Comparison of ENCODE assay signal across 8 mouse cellular contexts in genomic region chr5:121398965-121399462, GRCm38 (mm10). TPM values are rescaled to one million over a fixed set of nuclear protein-coding genes. Genes with fewer than 3 reads are reported as not detected.
DNase-seq lines count a peak whose midpoint lies in the region; ATAC-seq and TF ChIP-seq lines count a peak whose summit lies in the region.

No protein-coding gene starts in this region.

- peak overlapping the region; percentile 96 for H3K4me3 ChIP-seq in heart, embryonic 12.5 days
- H3K4me3 ChIP-seq in ES-Bruce4 (ENCODE audit: low read depth, low read length): peak overlapping the region; percentile 88
- peak overlapping the region; percentile 79 for H3K4me3 ChIP-seq in hindbrain, embryonic 12.5 days
- H3K4me3 ChIP-seq in midbrain, embryonic 11.5 days (ENCODE audit: low read depth, low read length): peak overlapping the region; percentile 95

- peaks cover 6% of the 10 kb centered on the region; the same call in 1 of the 2 replicates for H3K36me3 ChIP-seq in heart, embryonic 12.5 days
- H3K36me3 ChIP-seq in ES-Bruce4 (ENCODE audit: control insufficient read depth, insufficient read depth, low read length, poor library complexity, severe bottlenecking): peaks cover 11% of the 10 kb centered on the region
- H3K36me3 ChIP-seq in hindbrain, embryonic 12.5 days: peaks cover 4% of the 10 kb centered on the region; the same call in 1 of the 2 replicates
- no peaks in the 10 kb centered on the region; the same call in 1 of the 2 replicates for H3K36me3 ChIP-seq in midbrain, embryonic 11.5 days (ENCODE audit: control insufficient read depth, insufficient read depth, low read length)

- WGBS in heart, embryonic 12.5 days: 46% methylated on average over 9 of the region's 9 CpGs
- 57% methylated on average over 9 of the region's 9 CpGs for WGBS in hindbrain, embryonic 12.5 days
- WGBS in midbrain, embryonic 11.5 days: 63% methylated on average over 9 of the region's 9 CpGs

- no peak for DNase-seq in heart, postnatal 14 days
- DNase-seq in midbrain, embryonic 11.5 days (ENCODE audit: low spot score, missing footprints): no peak
- DNase-seq in frontal cortex, postnatal 10 days (ENCODE audit: low spot score in 2 of 2): no peak
- DNase-seq in ovary, adult 18-20 months (ENCODE audit: low spot score): no peak

- TF ChIP-seq POLR2A in ES-Bruce4 (IDR thresholded peaks at IDR 0.05; ENCODE audit: insufficient read depth, low read length): no peak

- intact Hi-C loops in heart, postnatal 14 days (cut with DNase I): loop anchor here (2.0 kb wide), 1 partner anchor 52 kb away; the partner anchor contains the start of gene Tmem116

- peak overlapping the region; percentile 56 for H3K9ac ChIP-seq in heart, embryonic 12.5 days
- peak overlapping the region; percentile 94 for H3K9ac ChIP-seq in ES-Bruce4 (ENCODE audit: low read depth, poor library complexity, severe bottlenecking)
- peak overlapping the region; percentile 88 for H3K9ac ChIP-seq in hindbrain, embryonic 12.5 days
- peak overlapping the region; percentile 83 for H3K9ac ChIP-seq in midbrain, embryonic 11.5 days (ENCODE audit: low read length)

- H3K27me3 ChIP-seq in heart, embryonic 12.5 days (replicated peaks): no peaks in the 10 kb centered on the region
- no peaks in the 10 kb centered on the region for H3K27me3 ChIP-seq in ES-Bruce4 (ENCODE audit: control insufficient read depth, insufficient read depth, low read length, poor library complexity, severe bottlenecking)
- no peaks in the 10 kb centered on the region for H3K27me3 ChIP-seq in hindbrain, embryonic 12.5 days
- no peaks in the 10 kb centered on the region for H3K27me3 ChIP-seq in midbrain, embryonic 11.5 days (ENCODE audit: control insufficient read depth, insufficient read depth, low read length)

- H3K9me3 ChIP-seq in heart, embryonic 12.5 days (replicated peaks): no peaks in the 10 kb centered on the region
- H3K9me3 ChIP-seq in ES-Bruce4 (replicated peaks; ENCODE audit: control insufficient read depth, insufficient read depth, low read length, poor library complexity, severe bottlenecking): 0 out of 2 replicates have a peak, but pooled peaks cover 2% of the 10 kb centered on the region
- H3K9me3 ChIP-seq in hindbrain, embryonic 12.5 days (replicated peaks): no peaks in the 10 kb centered on the region
- H3K9me3 ChIP-seq in midbrain, embryonic 11.5 days (ENCODE audit: control insufficient read depth, low read length): no peaks in the 10 kb centered on the region

- ATAC-seq in heart, embryonic 12.5 days (ENCODE audit: insufficient number of reproducible peaks, low FRiP score): no peak
- no peak for ATAC-seq in hindbrain, embryonic 12.5 days (ENCODE audit: low FRiP score)
- no peak for ATAC-seq in midbrain, embryonic 11.5 days (ENCODE audit: low FRiP score)
- no peak for ATAC-seq in granulocyte monocyte progenitor cell, adult 5-6 weeks (replicated peaks; ENCODE audit: poor library complexity, severe bottlenecking)

- TF ChIP-seq EP300 in ES-Bruce4 (IDR thresholded peaks at IDR 0.05; ENCODE audit: insufficient read depth, low read depth, low read length): no peak

- peak overlapping the region; percentile 97 for H3K4me2 ChIP-seq in heart, embryonic 12.5 days
- H3K4me2 ChIP-seq in hindbrain, embryonic 12.5 days (replicated peaks): peak overlapping the region; percentile 96
- peak overlapping the region; percentile 94 for H3K4me2 ChIP-seq in midbrain, embryonic 11.5 days

- no peak overlapping the region for H3K27ac ChIP-seq in heart, embryonic 12.5 days (ENCODE audit: poor library complexity, severe bottlenecking)
- peak overlapping the region; percentile 3; the same call in 1 of the 2 replicates for H3K27ac ChIP-seq in ES-Bruce4 (ENCODE audit: insufficient read depth, low read length)
- H3K27ac ChIP-seq in hindbrain, embryonic 12.5 days: no peak overlapping the region
- H3K27ac ChIP-seq in midbrain, embryonic 11.5 days (ENCODE audit: low read depth, low read length): no peak overlapping the region

- TF ChIP-seq CTCF in ES-Bruce4 (IDR thresholded peaks at IDR 0.05; ENCODE audit: low read depth, low read length): no peak

- H3K4me1 ChIP-seq in heart, embryonic 12.5 days (replicated peaks): peaks cover 26% of the 10 kb centered on the region
- H3K4me1 ChIP-seq in ES-Bruce4 (ENCODE audit: control insufficient read depth, insufficient read depth, low read length): no peaks in the 10 kb centered on the region
- peaks cover 15% of the 10 kb centered on the region for H3K4me1 ChIP-seq in hindbrain, embryonic 12.5 days
- peaks cover 12% of the 10 kb centered on the region for H3K4me1 ChIP-seq in midbrain, embryonic 11.5 days (ENCODE audit: control insufficient read depth, insufficient read depth, low read length)

RNA-seq across cellular contexts. Expression of gene Naa25, which starts 1.3 kb away (rescaled TPM):
- 37.5 and 39.1 TPM in 2 replicates for polyA plus RNA-seq in heart, embryonic 12.5 days (2016; fragmentation: Nextera tagmentation; extraction: Ambion mirVana)
- 10 to 100 TPM; 20.6 to 21.5 TPM for total RNA-seq in heart, postnatal 14 days (2021)
- polyA plus RNA-seq in ES-Bruce4 (2011; ENCODE audit: insufficient read depth, insufficient read length, low read depth, missing spikeins): 70.0 and 77.9 TPM in 2 replicates
- polyA plus RNA-seq in hindbrain, embryonic 12.5 days (2016; fragmentation: Nextera tagmentation; extraction: Ambion mirVana): 42.7 and 43.3 TPM in 2 replicates
- 46.9 and 51.7 TPM in 2 replicates for polyA plus RNA-seq in midbrain, embryonic 11.5 days (2014; fragmentation: Nextera tagmentation; extraction: Ambion mirVana)
- total RNA-seq in granulocyte monocyte progenitor cell, adult 5-6 weeks (2014; fragmentation: Nextera tagmentation): 35.8 and 39.4 TPM in 2 replicates
- total RNA-seq in granulocyte monocyte progenitor cell, adult 5-6 weeks (2017): 74.6 and 75.1 TPM in 2 replicates

RNA-seq across cellular contexts. Expression of gene Trafd1, which starts 13.6 kb away (rescaled TPM):
- 82.6 and 83.4 TPM in 2 replicates for polyA plus RNA-seq in heart, embryonic 12.5 days (2016; fragmentation: Nextera tagmentation; extraction: Ambion mirVana)
- total RNA-seq in heart, postnatal 14 days (2021): 10 to 100 TPM; 50.3 to 55.4 TPM
- 23.1 and 25.9 TPM in 2 replicates for polyA plus RNA-seq in ES-Bruce4 (2011; ENCODE audit: insufficient read depth, insufficient read length, low read depth, missing spikeins)
- polyA plus RNA-seq in hindbrain, embryonic 12.5 days (2016; fragmentation: Nextera tagmentation; extraction: Ambion mirVana): 115 and 116 TPM in 2 replicates
- 84.0 and 87.5 TPM in 2 replicates for polyA plus RNA-seq in midbrain, embryonic 11.5 days (2014; fragmentation: Nextera tagmentation; extraction: Ambion mirVana)
- total RNA-seq in granulocyte monocyte progenitor cell, adult 5-6 weeks (2014; fragmentation: Nextera tagmentation): 50.5 and 74.7 TPM in 2 replicates
- total RNA-seq in granulocyte monocyte progenitor cell, adult 5-6 weeks (2017): 39.0 and 40.8 TPM in 2 replicates

RNA-seq across cellular contexts. Expression of gene Tmem116, which starts 52.7 kb away (rescaled TPM):
- 4.5 and 4.7 TPM in 2 replicates for polyA plus RNA-seq in heart, embryonic 12.5 days (2016; fragmentation: Nextera tagmentation; extraction: Ambion mirVana)
- 1 to 10 TPM; 8.4 to 9.4 TPM for total RNA-seq in heart, postnatal 14 days (2021)
- 3.8 and 7.8 TPM in 2 replicates for polyA plus RNA-seq in ES-Bruce4 (2011; ENCODE audit: insufficient read depth, insufficient read length, low read depth, missing spikeins)
- 1.4 and 1.8 TPM in 2 replicates for polyA plus RNA-seq in hindbrain, embryonic 12.5 days (2016; fragmentation: Nextera tagmentation; extraction: Ambion mirVana)
- polyA plus RNA-seq in midbrain, embryonic 11.5 days (2014; fragmentation: Nextera tagmentation; extraction: Ambion mirVana): 0.66 and 1.1 TPM in 2 replicates
- not detected in 2 replicates for total RNA-seq in granulocyte monocyte progenitor cell, adult 5-6 weeks (2014; fragmentation: Nextera tagmentation)
- total RNA-seq in granulocyte monocyte progenitor cell, adult 5-6 weeks (2017): 0.62 and 0.69 TPM in 2 replicates

RNA-seq across cellular contexts. Expression of gene Erp29, which starts 53.3 kb away (rescaled TPM):
- 152 TPM in 2 replicates for polyA plus RNA-seq in heart, embryonic 12.5 days (2016; fragmentation: Nextera tagmentation; extraction: Ambion mirVana)
- total RNA-seq in heart, postnatal 14 days (2021): 10 to 100 TPM; 84.7 to 93.4 TPM
- polyA plus RNA-seq in ES-Bruce4 (2011; ENCODE audit: insufficient read depth, insufficient read length, low read depth, missing spikeins): 79.2 and 83.7 TPM in 2 replicates
- 139 and 145 TPM in 2 replicates for polyA plus RNA-seq in hindbrain, embryonic 12.5 days (2016; fragmentation: Nextera tagmentation; extraction: Ambion mirVana)
- 112 and 122 TPM in 2 replicates for polyA plus RNA-seq in midbrain, embryonic 11.5 days (2014; fragmentation: Nextera tagmentation; extraction: Ambion mirVana)
- 410 and 421 TPM in 2 replicates for total RNA-seq in granulocyte monocyte progenitor cell, adult 5-6 weeks (2014; fragmentation: Nextera tagmentation)
- total RNA-seq in granulocyte monocyte progenitor cell, adult 5-6 weeks (2017): 928 and 1,056 TPM in 2 replicates
